Mouse (Mus musculus) frontal cortex, postnatal 36 days (tissue): Measurements from ENCODE around the gene Kcnn3.

Experiments used
- DNase-seq, 2 experiments: peaks; one replicate each; pipeline ENCODE4 v3.0.0; 2022; ENCODE audit warnings: low spot score in 2 of 2

The Kcnn3 gene

GRCm38 (mm10) chr3:89565371-89565770 is 45.4 kb downstream of the Kcnn3 start:
- DNase-seq, result no peak

- DNase-seq, result no peak
Observed at GRCm38 (mm10) chr3:89569058-89569457, 49.1 kb downstream of the Kcnn3 start.

GRCm38 (mm10) chr3:89569707-89570324 is 49.9 kb downstream of the Kcnn3 start:
- DNase-seq, result no peak

GRCm38 (mm10) chr3:89570362-89570761 is 50.4 kb downstream of the Kcnn3 start:
- no peak for DNase-seq

GRCm38 (mm10) chr3:89574260-89574659 is 54.3 kb downstream of the Kcnn3 start:
- DNase-seq, result no peak

- no peak for DNase-seq
Observed at GRCm38 (mm10) chr3:89576381-89576780, 56.4 kb downstream of the Kcnn3 start.

- DNase-seq, result no peak
Observed at GRCm38 (mm10) chr3:89577154-89577553, 57.2 kb downstream of the Kcnn3 start.

GRCm38 (mm10) chr3:89578083-89578482 is 58.1 kb downstream of the Kcnn3 start:
- DNase-seq, result no peak

- DNase-seq, result no peak
Observed at GRCm38 (mm10) chr3:89578803-89579202, 58.8 kb downstream of the Kcnn3 start.

GRCm38 (mm10) chr3:89584254-89584653 is 64.3 kb downstream of the Kcnn3 start:
- no peak for DNase-seq

GRCm38 (mm10) chr3:89588436-89588835 is 68.5 kb downstream of the Kcnn3 start:
- no peak for DNase-seq

- DNase-seq, result no peak
Observed at GRCm38 (mm10) chr3:89589321-89589720, 69.4 kb downstream of the Kcnn3 start.

- no peak for DNase-seq
Observed at GRCm38 (mm10) chr3:89590386-89590785, 70.4 kb downstream of the Kcnn3 start.

GRCm38 (mm10) chr3:89591461-89591860 is 71.5 kb downstream of the Kcnn3 start:
- no peak for DNase-seq

GRCm38 (mm10) chr3:89592809-89593208 is 72.8 kb downstream of the Kcnn3 start:
- no peak for DNase-seq

- DNase-seq, result no peak
Observed at GRCm38 (mm10) chr3:89593524-89593923, 73.6 kb downstream of the Kcnn3 start.

- DNase-seq, result no peak
Observed at GRCm38 (mm10) chr3:89598361-89598760, 78.4 kb downstream of the Kcnn3 start.

- DNase-seq, result no peak
Observed at GRCm38 (mm10) chr3:89598967-89599366, 79.0 kb downstream of the Kcnn3 start.

- no peak for DNase-seq
Observed at GRCm38 (mm10) chr3:89601060-89601459, 81.1 kb downstream of the Kcnn3 start.

GRCm38 (mm10) chr3:89603300-89603699 is 83.3 kb downstream of the Kcnn3 start:
- DNase-seq, result no peak

- no peak for DNase-seq
Observed at GRCm38 (mm10) chr3:89605235-89605634, 85.3 kb downstream of the Kcnn3 start.

- no peak for DNase-seq
Observed at GRCm38 (mm10) chr3:89607327-89607726, 87.4 kb downstream of the Kcnn3 start.

- DNase-seq, result no peak
Observed at GRCm38 (mm10) chr3:89612048-89612447, 92.1 kb downstream of the Kcnn3 start.
